ENCODE assay signal across 9 mouse cellular contexts in the genomic region with DNA sequence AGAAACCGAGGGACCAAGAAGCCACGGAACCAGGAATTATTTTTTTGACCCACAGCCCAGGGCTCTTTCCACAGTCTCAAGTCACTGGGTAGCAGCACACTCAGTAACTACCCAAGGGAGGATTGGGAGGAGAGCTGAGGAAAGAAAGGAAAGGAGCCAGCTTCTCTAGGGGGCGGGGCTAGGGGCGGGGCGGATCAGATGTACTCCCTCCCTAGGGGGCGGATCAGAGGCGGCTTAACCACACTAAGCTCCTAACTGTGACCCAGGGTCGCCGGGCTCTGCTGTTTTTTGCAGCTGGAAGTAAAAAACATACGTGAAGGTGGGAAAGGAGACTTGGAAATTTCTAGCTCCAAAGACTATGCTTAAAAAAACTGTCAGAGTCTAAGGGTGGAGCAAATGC. TPM values are rescaled to one million over a fixed set of nuclear protein-coding genes. Genes with fewer than 3 reads are reported as not detected.
DNase-seq lines count a peak whose midpoint lies in the region; ATAC-seq and TF ChIP-seq lines count a peak whose summit lies in the region.
"Had no signal": no experiment of that assay in that cellular context is flagged by ENCODE, and none has a peak within 500 bp of the region (broad histone marks: within the 10 kb centered on the region; RNA-seq: fewer than 3 reads in every experiment).

No protein-coding gene starts in this region.

- ATAC-seq in kidney, embryonic 16.5 days (ENCODE audit: low FRiP score, low TSS enrichment) = no peak
- peak; percentile 41 for ATAC-seq in intestine, embryonic 15.5 days
- ATAC-seq in neural tube, embryonic 12.5 days (ENCODE audit: low FRiP score, low read depth) = no peak
- no peak; the same call in 1 of the 2 replicates for ATAC-seq in granulocyte monocyte progenitor cell, adult 5-6 weeks (replicated peaks; ENCODE audit: poor library complexity, severe bottlenecking)

- H3K9me3 ChIP-seq in kidney, embryonic 16.5 days (ENCODE audit: low read length) = no peaks in the 10 kb centered on the region
- H3K9me3 ChIP-seq in intestine, embryonic 15.5 days = no peaks in the 10 kb centered on the region
- no peaks in the 10 kb centered on the region for H3K9me3 ChIP-seq in neural tube, embryonic 12.5 days
- H3K9me3 ChIP-seq: hindbrain, embryonic 15.5 days had no signal

- no peaks in the 10 kb centered on the region for H3K27me3 ChIP-seq in kidney, embryonic 16.5 days (ENCODE audit: insufficient read depth, low read length)
- H3K27me3 ChIP-seq in intestine, embryonic 15.5 days (replicated peaks) = no peaks in the 10 kb centered on the region
- H3K27me3 ChIP-seq in neural tube, embryonic 12.5 days (replicated peaks) = no peaks in the 10 kb centered on the region
- H3K27me3 ChIP-seq: hindbrain, embryonic 15.5 days had no signal

- TF ChIP-seq CTCF in brain, embryonic 14.5 days (IDR thresholded peaks at IDR 0.05; ENCODE audit: borderline replicate concordance, extremely low read depth, insufficient read depth, insufficient read length) = no peak

- no peak overlapping the region for H3K27ac ChIP-seq in kidney, embryonic 16.5 days (ENCODE audit: low read length)
- H3K27ac ChIP-seq in intestine, embryonic 15.5 days = no peak overlapping the region
- no peak overlapping the region for H3K27ac ChIP-seq in neural tube, embryonic 12.5 days
- H3K27ac ChIP-seq: hindbrain, embryonic 15.5 days had no signal

- no peak overlapping the region; the same call in 1 of the 2 replicates for H3K4me2 ChIP-seq in kidney, embryonic 16.5 days (replicated peaks; ENCODE audit: low read depth, low read length)
- no peak overlapping the region; the same call in 1 of the 2 replicates for H3K4me2 ChIP-seq in intestine, embryonic 15.5 days (replicated peaks)
- peak overlapping the region; percentile 24; the same call in 1 of the 2 replicates for H3K4me2 ChIP-seq in neural tube, embryonic 12.5 days (replicated peaks)
- H3K4me2 ChIP-seq: hindbrain, embryonic 15.5 days had no signal

- WGBS in kidney, embryonic 16.5 days = 5% methylated on average over 10 of the region's 10 CpGs
- 11% methylated on average over 10 of the region's 10 CpGs for WGBS in intestine, embryonic 15.5 days
- 1% methylated on average over 10 of the region's 10 CpGs for WGBS in neural tube, embryonic 12.5 days

- H3K9ac ChIP-seq in kidney, embryonic 16.5 days (replicated peaks; ENCODE audit: low read length) = no peak overlapping the region
- no peak overlapping the region for H3K9ac ChIP-seq in intestine, embryonic 15.5 days
- H3K9ac ChIP-seq in neural tube, embryonic 12.5 days = no peak overlapping the region
- H3K9ac ChIP-seq: hindbrain, embryonic 15.5 days had no signal

- TF ChIP-seq POLR2A in brain, embryonic 14.5 days (IDR thresholded peaks at IDR 0.05; ENCODE audit: borderline replicate concordance, extremely low read depth, insufficient read depth, insufficient read length, poor library complexity, severe bottlenecking) = no peak

- H3K36me3 ChIP-seq in kidney, embryonic 16.5 days (ENCODE audit: insufficient read depth, low read length) = peaks cover 18% of the 10 kb centered on the region; the same call in 1 of the 2 replicates
- H3K36me3 ChIP-seq in intestine, embryonic 15.5 days = peaks cover 3% of the 10 kb centered on the region; the same call in 1 of the 2 replicates
- H3K36me3 ChIP-seq in neural tube, embryonic 12.5 days = peaks cover 21% of the 10 kb centered on the region

- intact Hi-C loops in heart, postnatal 10 days (cut with DNase I) = no loop called here

- peak; percentile 52 to 59 for DNase-seq in kidney, postnatal 4 days
- DNase-seq in brain, embryonic 14.5 days (ENCODE audit: low read depth) = peak; percentile 71
- no peak for DNase-seq in heart, postnatal 10 days
- DNase-seq in frontal cortex, postnatal 14 days (ENCODE audit: low spot score in 2 of 2) = no peak

- peaks cover 25% of the 10 kb centered on the region for H3K4me1 ChIP-seq in kidney, embryonic 16.5 days (ENCODE audit: insufficient read depth, low read length)
- H3K4me1 ChIP-seq in intestine, embryonic 15.5 days (replicated peaks) = peaks cover 31% of the 10 kb centered on the region
- H3K4me1 ChIP-seq in neural tube, embryonic 12.5 days = peaks cover 55% of the 10 kb centered on the region

- H3K4me3 ChIP-seq in kidney, embryonic 16.5 days (ENCODE audit: low read length) = no peak overlapping the region
- no peak overlapping the region for H3K4me3 ChIP-seq in intestine, embryonic 15.5 days (replicated peaks)
- no peak overlapping the region for H3K4me3 ChIP-seq in neural tube, embryonic 12.5 days
- H3K4me3 ChIP-seq: hindbrain, embryonic 15.5 days had no signal

RNA-seq across cellular contexts. Expression of gene Timm22, which starts 39.5 kb away (rescaled TPM):
- polyA plus RNA-seq in kidney, embryonic 16.5 days (2015; fragmentation: Nextera tagmentation; extraction: Ambion mirVana) = 106 and 112 TPM in 2 replicates
- polyA plus RNA-seq in brain, embryonic 14.5 days (2012; rRNA removed) = 32.5 and 36.8 TPM in 2 replicates
- 87.2 and 103 TPM in 2 replicates for polyA plus RNA-seq in intestine, embryonic 15.5 days (2015; fragmentation: Nextera tagmentation; extraction: Ambion mirVana)
- polyA plus RNA-seq in neural tube, embryonic 12.5 days (2016; fragmentation: Nextera tagmentation; extraction: Ambion mirVana) = 120 and 132 TPM in 2 replicates
- 10 to 100 TPM; 43.4 to 51.7 TPM for total RNA-seq in heart, postnatal 10 days (2021)
- total RNA-seq in granulocyte monocyte progenitor cell, adult 5-6 weeks (2014; fragmentation: Nextera tagmentation) = 21.3 and 32.4 TPM in 2 replicates
- 9.9 and 13.9 TPM in 2 replicates for total RNA-seq in granulocyte monocyte progenitor cell, adult 5-6 weeks (2017)

RNA-seq across cellular contexts. Expression of gene Nxn, which starts 47.3 kb away (rescaled TPM):
- 26.9 and 29.5 TPM in 2 replicates for polyA plus RNA-seq in kidney, embryonic 16.5 days (2015; fragmentation: Nextera tagmentation; extraction: Ambion mirVana)
- 33.9 and 40.9 TPM in 2 replicates for polyA plus RNA-seq in brain, embryonic 14.5 days (2012; rRNA removed)
- 31.1 and 31.2 TPM in 2 replicates for polyA plus RNA-seq in intestine, embryonic 15.5 days (2015; fragmentation: Nextera tagmentation; extraction: Ambion mirVana)
- polyA plus RNA-seq in neural tube, embryonic 12.5 days (2016; fragmentation: Nextera tagmentation; extraction: Ambion mirVana) = 64.1 and 64.4 TPM in 2 replicates
- 10 to 100 TPM; 15.7 to 17.4 TPM for total RNA-seq in heart, postnatal 10 days (2021)
- 29.6 and 32.3 TPM in 2 replicates for total RNA-seq in granulocyte monocyte progenitor cell, adult 5-6 weeks (2014; fragmentation: Nextera tagmentation)
- total RNA-seq in granulocyte monocyte progenitor cell, adult 5-6 weeks (2017) = 24.1 and 25.5 TPM in 2 replicates

Comparison
In these comparisons a context has a peak if more than half of its experiments do, and no peak if none do; other contexts are left out.
1. DNase-seq: peak in kidney, postnatal 4 days (2 of 2) and brain, embryonic 14.5 days (single experiment); none in heart, postnatal 10 days (0 of 2) and frontal cortex, postnatal 14 days (0 of 2).